Comparison of ENCODE assay signal across 8 mouse cellular contexts in the genomic region with DNA sequence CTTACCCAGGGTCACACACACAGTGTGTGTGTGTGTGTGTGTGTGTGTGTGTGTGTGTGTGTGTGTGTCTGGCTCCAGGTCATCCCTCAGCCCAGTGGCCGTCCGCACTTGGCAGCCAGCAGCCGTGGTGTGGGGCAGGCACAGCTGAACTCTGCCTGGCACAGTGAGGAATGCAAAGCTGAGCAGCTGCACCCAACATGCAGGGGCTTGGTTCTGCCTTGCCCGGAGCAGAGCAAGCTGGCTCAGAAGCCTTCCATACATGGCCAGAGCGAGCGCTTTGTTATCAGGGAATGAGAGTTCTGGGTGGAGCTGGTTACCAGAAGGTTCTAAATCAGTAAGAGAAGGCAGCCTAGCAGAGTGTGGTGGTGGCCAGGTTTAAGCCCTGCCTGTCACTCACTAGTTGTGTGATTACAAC. TPM values are rescaled to one million over a fixed set of nuclear protein-coding genes. Genes with fewer than 3 reads are reported as not detected.
DNase-seq lines count a peak whose midpoint lies in the region; ATAC-seq and TF ChIP-seq lines count a peak whose summit lies in the region.

No protein-coding gene starts in this region.

- TF ChIP-seq CTCF in midbrain, postnatal 0 days (IDR thresholded peaks at IDR 0.05), result no peak

- no peaks in the 10 kb centered on the region for H3K27me3 ChIP-seq in midbrain, postnatal 0 days (ENCODE audit: insufficient read depth, low read length)
- no peaks in the 10 kb centered on the region for H3K27me3 ChIP-seq in midbrain, embryonic 13.5 days
- no peaks in the 10 kb centered on the region for H3K27me3 ChIP-seq in embryonic facial prominence, embryonic 13.5 days

- H3K4me3 ChIP-seq in midbrain, postnatal 0 days (ENCODE audit: low read depth, low read length), result no peak overlapping the region
- no peak overlapping the region for H3K4me3 ChIP-seq in midbrain, embryonic 13.5 days (replicated peaks)
- H3K4me3 ChIP-seq in embryonic facial prominence, embryonic 13.5 days, result no peak overlapping the region

- H3K9ac ChIP-seq in midbrain, postnatal 0 days (replicated peaks; ENCODE audit: low read length, poor library complexity, severe bottlenecking), result no peak overlapping the region
- H3K9ac ChIP-seq in midbrain, embryonic 13.5 days (replicated peaks), result no peak overlapping the region
- H3K9ac ChIP-seq in embryonic facial prominence, embryonic 13.5 days, result 0 out of 2 replicates have a peak overlapping the region, but pooled peaks have one; percentile 27

- H3K9me3 ChIP-seq in midbrain, postnatal 0 days (ENCODE audit: low read length), result no peaks in the 10 kb centered on the region
- no peaks in the 10 kb centered on the region for H3K9me3 ChIP-seq in midbrain, embryonic 13.5 days
- no peaks in the 10 kb centered on the region for H3K9me3 ChIP-seq in embryonic facial prominence, embryonic 13.5 days

- peaks cover 24% of the 10 kb centered on the region for H3K36me3 ChIP-seq in midbrain, postnatal 0 days (ENCODE audit: insufficient read depth, low read length)
- peaks cover 40% of the 10 kb centered on the region for H3K36me3 ChIP-seq in midbrain, embryonic 13.5 days
- H3K36me3 ChIP-seq in embryonic facial prominence, embryonic 13.5 days, result peaks cover 37% of the 10 kb centered on the region

- H3K4me1 ChIP-seq in midbrain, postnatal 0 days (ENCODE audit: insufficient read depth, low read length), result no peaks in the 10 kb centered on the region
- no peaks in the 10 kb centered on the region for H3K4me1 ChIP-seq in midbrain, embryonic 13.5 days (replicated peaks)
- H3K4me1 ChIP-seq in embryonic facial prominence, embryonic 13.5 days, result peaks cover 37% of the 10 kb centered on the region

- 51% methylated on average over 6 of the region's 6 CpGs for WGBS in midbrain, postnatal 0 days
- 69% methylated on average over 6 of the region's 6 CpGs for WGBS in midbrain, embryonic 13.5 days
- 53% methylated on average over 6 of the region's 6 CpGs for WGBS in embryonic facial prominence, embryonic 13.5 days

- DNase-seq in midbrain, postnatal 0 days (ENCODE audit: low spot score), result peak; percentile 65
- DNase-seq in heart, postnatal 14 days, result peak; percentile 69 to 78
- DNase-seq in layer of hippocampus, postnatal 10 days (ENCODE audit: low spot score in 2 of 2), result peak; percentile 51 to 65

- intact Hi-C loops in heart, postnatal 14 days (cut with DNase I), result loop anchor here (2.0 kb wide), 1 partner anchor 15 kb away; no protein-coding TSS in a partner anchor

- ATAC-seq in midbrain, postnatal 0 days (ENCODE audit: low FRiP score), result no peak
- no peak for ATAC-seq in midbrain, embryonic 13.5 days
- ATAC-seq in embryonic facial prominence, embryonic 13.5 days (ENCODE audit: insufficient number of reproducible peaks, insufficient read depth, low FRiP score, low TSS enrichment, low read depth), result peak; percentile 28; the same call in 1 of the 2 replicates
- peak; percentile 78 for ATAC-seq in megakaryocyte progenitor cell, adult 5-6 weeks (replicated peaks; ENCODE audit: poor library complexity)
- no peak for ATAC-seq in erythroblast, adult 5-6 weeks (replicated peaks; ENCODE audit: low FRiP score, poor library complexity, severe bottlenecking)
- no peak for ATAC-seq in monocyte, adult 5-6 weeks (replicated peaks; ENCODE audit: insufficient number of reproducible peaks, low FRiP score, low TSS enrichment, poor library complexity, severe bottlenecking)

- H3K4me2 ChIP-seq in midbrain, postnatal 0 days (ENCODE audit: low read depth, low read length, poor library complexity, severe bottlenecking), result no peak overlapping the region
- H3K4me2 ChIP-seq in midbrain, embryonic 13.5 days (replicated peaks), result no peak overlapping the region
- peak overlapping the region; percentile 23; the same call in 1 of the 2 replicates for H3K4me2 ChIP-seq in embryonic facial prominence, embryonic 13.5 days

- H3K27ac ChIP-seq in midbrain, postnatal 0 days (ENCODE audit: low read depth, low read length), result 0 out of 2 replicates have a peak overlapping the region, but pooled peaks have one; percentile 6
- no peak overlapping the region for H3K27ac ChIP-seq in midbrain, embryonic 13.5 days
- peak overlapping the region; percentile 83 for H3K27ac ChIP-seq in embryonic facial prominence, embryonic 13.5 days

RNA-seq across cellular contexts. Expression of gene Micall1, which starts 11.1 kb away (rescaled TPM):
- 33.4 and 35.5 TPM in 2 replicates for total RNA-seq in midbrain, postnatal 0 days (2014; rRNA removed)
- polyA plus RNA-seq in midbrain, postnatal 0 days (2015; fragmentation: Nextera tagmentation; extraction: Ambion mirVana), result 8.9 and 10.3 TPM in 2 replicates
- polyA plus RNA-seq in midbrain, embryonic 13.5 days (2015; fragmentation: Nextera tagmentation; extraction: Ambion mirVana), result 8.6 and 9.5 TPM in 2 replicates
- polyA plus RNA-seq in embryonic facial prominence, embryonic 13.5 days (2015; fragmentation: Nextera tagmentation; extraction: Ambion mirVana), result 12.8 and 13.8 TPM in 2 replicates
- total RNA-seq in heart, postnatal 14 days (2021), result 10 to 100 TPM; 61.2 to 64.9 TPM
- total RNA-seq in layer of hippocampus, postnatal 10 days (2021), result 10 to 100 TPM; 30.4 to 33.0 TPM
- 4.8 and 5.6 TPM in 2 replicates for total RNA-seq in megakaryocyte progenitor cell, adult 5-6 weeks (2015)
- total RNA-seq in megakaryocyte progenitor cell, adult 5-6 weeks (2017), result 3.6 and 5.5 TPM in 2 replicates
- total RNA-seq in erythroblast, adult 5-6 weeks (2015; ENCODE audit: low replicate concordance), result 0.77 and 1.9 TPM in 2 replicates
- 0.68 and 0.98 TPM in 2 replicates for total RNA-seq in erythroblast, adult 5-6 weeks (2017; ENCODE audit: low replicate concordance)
- 12.9 to 26.3 TPM (median 16.2 TPM) in 3 replicates for total RNA-seq in monocyte, adult 5-6 weeks (2017)

RNA-seq across cellular contexts. Expression of gene Eif3l, which starts 22.6 kb away (rescaled TPM):
- total RNA-seq in midbrain, postnatal 0 days (2014; rRNA removed), result 197 and 205 TPM in 2 replicates
- 160 and 168 TPM in 2 replicates for polyA plus RNA-seq in midbrain, postnatal 0 days (2015; fragmentation: Nextera tagmentation; extraction: Ambion mirVana)
- 180 and 186 TPM in 2 replicates for polyA plus RNA-seq in midbrain, embryonic 13.5 days (2015; fragmentation: Nextera tagmentation; extraction: Ambion mirVana)
- 232 and 244 TPM in 2 replicates for polyA plus RNA-seq in embryonic facial prominence, embryonic 13.5 days (2015; fragmentation: Nextera tagmentation; extraction: Ambion mirVana)
- 10 to 100 TPM; 73.8 to 81.1 TPM for total RNA-seq in heart, postnatal 14 days (2021)
- 100 to 1,000 TPM in 1 of 2 experiments, 10 to 100 TPM in 1; 94.6 to 102 TPM for total RNA-seq in layer of hippocampus, postnatal 10 days (2021)
- total RNA-seq in megakaryocyte progenitor cell, adult 5-6 weeks (2015), result 192 and 203 TPM in 2 replicates
- total RNA-seq in megakaryocyte progenitor cell, adult 5-6 weeks (2017), result 259 and 271 TPM in 2 replicates
- 29.4 and 47.6 TPM in 2 replicates for total RNA-seq in erythroblast, adult 5-6 weeks (2015; ENCODE audit: low replicate concordance)
- total RNA-seq in erythroblast, adult 5-6 weeks (2017; ENCODE audit: low replicate concordance), result 51.3 and 56.2 TPM in 2 replicates
- 102 to 117 TPM (median 113 TPM) in 3 replicates for total RNA-seq in monocyte, adult 5-6 weeks (2017)

RNA-seq across cellular contexts. Expression of gene Ankrd54, which starts 34.9 kb away (rescaled TPM):
- total RNA-seq in midbrain, postnatal 0 days (2014; rRNA removed), result 53.5 and 57.5 TPM in 2 replicates
- 44.5 and 45.5 TPM in 2 replicates for polyA plus RNA-seq in midbrain, postnatal 0 days (2015; fragmentation: Nextera tagmentation; extraction: Ambion mirVana)
- 52.6 and 56.4 TPM in 2 replicates for polyA plus RNA-seq in midbrain, embryonic 13.5 days (2015; fragmentation: Nextera tagmentation; extraction: Ambion mirVana)
- polyA plus RNA-seq in embryonic facial prominence, embryonic 13.5 days (2015; fragmentation: Nextera tagmentation; extraction: Ambion mirVana), result 54.1 and 57.7 TPM in 2 replicates
- 1 to 10 TPM; 8.7 to 9.4 TPM for total RNA-seq in heart, postnatal 14 days (2021)
- 10 to 100 TPM; 19.5 to 22.2 TPM for total RNA-seq in layer of hippocampus, postnatal 10 days (2021)
- total RNA-seq in megakaryocyte progenitor cell, adult 5-6 weeks (2015), result 16.0 and 17.3 TPM in 2 replicates
- 11.2 and 18.8 TPM in 2 replicates for total RNA-seq in megakaryocyte progenitor cell, adult 5-6 weeks (2017)
- total RNA-seq in erythroblast, adult 5-6 weeks (2015; ENCODE audit: low replicate concordance), result 12.3 and 20.0 TPM in 2 replicates
- 7.5 and 11.4 TPM in 2 replicates for total RNA-seq in erythroblast, adult 5-6 weeks (2017; ENCODE audit: low replicate concordance)
- 8.1 to 17.1 TPM (median 13.3 TPM) in 3 replicates for total RNA-seq in monocyte, adult 5-6 weeks (2017)

RNA-seq across cellular contexts. Expression of gene Polr2f, which starts 43.2 kb away (rescaled TPM):
- total RNA-seq in midbrain, postnatal 0 days (2014; rRNA removed), result 59.7 and 67.5 TPM in 2 replicates
- 341 and 344 TPM in 2 replicates for polyA plus RNA-seq in midbrain, postnatal 0 days (2015; fragmentation: Nextera tagmentation; extraction: Ambion mirVana)
- polyA plus RNA-seq in midbrain, embryonic 13.5 days (2015; fragmentation: Nextera tagmentation; extraction: Ambion mirVana), result 295 and 296 TPM in 2 replicates
- polyA plus RNA-seq in embryonic facial prominence, embryonic 13.5 days (2015; fragmentation: Nextera tagmentation; extraction: Ambion mirVana), result 348 and 353 TPM in 2 replicates
- total RNA-seq in heart, postnatal 14 days (2021), result 100 to 1,000 TPM; 111 to 116 TPM
- total RNA-seq in layer of hippocampus, postnatal 10 days (2021), result 100 to 1,000 TPM; 120 to 138 TPM
- 76.7 and 114 TPM in 2 replicates for total RNA-seq in megakaryocyte progenitor cell, adult 5-6 weeks (2015)
- total RNA-seq in megakaryocyte progenitor cell, adult 5-6 weeks (2017), result 88.6 and 104 TPM in 2 replicates
- 16.1 and 20.7 TPM in 2 replicates for total RNA-seq in erythroblast, adult 5-6 weeks (2015; ENCODE audit: low replicate concordance)
- 10.8 and 13.9 TPM in 2 replicates for total RNA-seq in erythroblast, adult 5-6 weeks (2017; ENCODE audit: low replicate concordance)
- total RNA-seq in monocyte, adult 5-6 weeks (2017), result 26.5 to 98.4 TPM (median 53.0 TPM) in 3 replicates

RNA-seq across cellular contexts. Expression of gene 1700088E04Rik, which starts 43.4 kb away (rescaled TPM):
- total RNA-seq in midbrain, postnatal 0 days (2014; rRNA removed), result 9.5 and 11.7 TPM in 2 replicates
- polyA plus RNA-seq in midbrain, postnatal 0 days (2015; fragmentation: Nextera tagmentation; extraction: Ambion mirVana), result 15.9 and 21.6 TPM in 2 replicates
- 14.0 and 16.6 TPM in 2 replicates for polyA plus RNA-seq in midbrain, embryonic 13.5 days (2015; fragmentation: Nextera tagmentation; extraction: Ambion mirVana)
- 9.7 and 10.2 TPM in 2 replicates for polyA plus RNA-seq in embryonic facial prominence, embryonic 13.5 days (2015; fragmentation: Nextera tagmentation; extraction: Ambion mirVana)
- total RNA-seq in heart, postnatal 14 days (2021), result 1 to 10 TPM; 1.3 to 2.7 TPM
- total RNA-seq in layer of hippocampus, postnatal 10 days (2021), result 10 to 100 TPM; 14.7 to 15.4 TPM
- total RNA-seq in megakaryocyte progenitor cell, adult 5-6 weeks (2015), result 0.99 TPM in 1 of 2 replicates, not detected in the other
- not detected in 2 replicates for total RNA-seq in megakaryocyte progenitor cell, adult 5-6 weeks (2017)
- not detected in 2 replicates for total RNA-seq in erythroblast, adult 5-6 weeks (2015; ENCODE audit: low replicate concordance)
- total RNA-seq in erythroblast, adult 5-6 weeks (2017; ENCODE audit: low replicate concordance), result not detected in 2 replicates
- not detected in 3 replicates for total RNA-seq in monocyte, adult 5-6 weeks (2017)

Comparison
In these comparisons a context has a peak if more than half of its experiments do, and no peak if none do; other contexts are left out.
1. ATAC-seq: peak in embryonic facial prominence, embryonic 13.5 days (single experiment) and megakaryocyte progenitor cell, adult 5-6 weeks (single experiment); none in midbrain, postnatal 0 days (single experiment), midbrain, embryonic 13.5 days (single experiment), erythroblast, adult 5-6 weeks (single experiment) and monocyte, adult 5-6 weeks (single experiment).
2. Peak in every context shown above with its lines, with median percentiles within 50 percentile points of each other: DNase-seq.